In the genomic region with DNA sequence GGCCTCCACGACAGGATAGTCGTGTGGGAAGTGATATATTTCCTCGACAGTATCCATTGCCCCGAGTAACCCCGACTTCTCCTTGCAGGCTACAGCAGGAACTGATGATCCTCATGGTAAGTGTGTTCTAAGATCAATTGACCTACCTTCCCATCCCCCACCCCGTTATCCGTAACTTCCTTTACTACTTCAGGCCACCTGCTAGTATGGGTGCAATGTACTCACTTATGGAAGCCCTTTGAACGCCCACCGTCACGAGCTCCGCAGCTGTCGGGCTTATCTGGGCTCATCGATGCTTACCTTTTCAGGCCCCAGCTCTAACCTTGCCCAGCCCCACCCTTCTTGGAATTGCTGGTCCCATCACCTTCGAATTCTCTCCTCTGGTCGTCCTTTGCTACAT, we compare ENCODE assay signal across 7 mouse cellular contexts. TPM values are rescaled to one million over a fixed set of nuclear protein-coding genes. Genes with fewer than 3 reads are reported as not detected.
DNase-seq lines count a peak whose midpoint lies in the region; ATAC-seq and TF ChIP-seq lines count a peak whose summit lies in the region.

No protein-coding gene starts in this region.

- TF ChIP-seq POLR2A in thymus, adult 2 months (IDR thresholded peaks at IDR 0.05; ENCODE audit: control insufficient read depth, extremely low read depth, insufficient read depth, low read length, poor library complexity) = no peak

- 2% methylated on average over 15 of the region's 15 CpGs for WGBS in thymus, adult 2 months
- WGBS in forebrain, embryonic 11.5 days = 6% methylated on average over 15 of the region's 15 CpGs
- WGBS in liver, embryonic 12.5 days (ENCODE audit: insufficient replicate concordance) = 1% methylated on average over 15 of the region's 15 CpGs

- peaks cover 16% of the 10 kb centered on the region; the same call in 1 of the 2 replicates for H3K36me3 ChIP-seq in thymus, adult 2 months (ENCODE audit: control insufficient read depth, insufficient read depth, low read length)
- H3K36me3 ChIP-seq in forebrain, embryonic 11.5 days (ENCODE audit: control insufficient read depth, insufficient read depth, low read length) = peaks cover 9% of the 10 kb centered on the region
- H3K36me3 ChIP-seq in liver, embryonic 12.5 days = peaks cover 66% of the 10 kb centered on the region

- H3K9ac ChIP-seq in forebrain, embryonic 11.5 days (ENCODE audit: low read length) = peak overlapping the region; percentile 96
- H3K9ac ChIP-seq in liver, embryonic 12.5 days = peak overlapping the region; percentile 97

- H3K9me3 ChIP-seq in forebrain, embryonic 11.5 days (ENCODE audit: control insufficient read depth, low read length) = no peaks in the 10 kb centered on the region
- no peaks in the 10 kb centered on the region for H3K9me3 ChIP-seq in liver, embryonic 12.5 days (replicated peaks)

- H3K4me2 ChIP-seq in forebrain, embryonic 11.5 days (ENCODE audit: low read depth, low read length, severe bottlenecking) = peak overlapping the region; percentile 64
- peak overlapping the region; percentile 85 for H3K4me2 ChIP-seq in liver, embryonic 12.5 days

- H3K27me3 ChIP-seq in thymus, adult 2 months (ENCODE audit: control insufficient read depth, insufficient read depth, low read length) = no peaks in the 10 kb centered on the region
- no peaks in the 10 kb centered on the region for H3K27me3 ChIP-seq in forebrain, embryonic 11.5 days (ENCODE audit: control insufficient read depth, insufficient read depth, low read length)
- H3K27me3 ChIP-seq in liver, embryonic 12.5 days (replicated peaks) = peaks cover 5% of the 10 kb centered on the region; the same call in 1 of the 2 replicates

- no peak for TF ChIP-seq CTCF in thymus, adult 2 months (IDR thresholded peaks at IDR 0.05; ENCODE audit: borderline replicate concordance, control insufficient read depth, extremely low read depth, insufficient read depth, low read length, poor library complexity)

- peaks cover 21% of the 10 kb centered on the region for H3K4me1 ChIP-seq in thymus, adult 2 months (replicated peaks; ENCODE audit: control insufficient read depth, insufficient read depth, low read length)
- peaks cover 15% of the 10 kb centered on the region for H3K4me1 ChIP-seq in forebrain, embryonic 11.5 days (replicated peaks; ENCODE audit: control insufficient read depth, insufficient read depth, low read length)
- peaks cover 59% of the 10 kb centered on the region for H3K4me1 ChIP-seq in liver, embryonic 12.5 days

- H3K4me3 ChIP-seq in thymus, adult 2 months (ENCODE audit: control insufficient read depth, insufficient read depth, low read length) = peak overlapping the region; percentile 71
- H3K4me3 ChIP-seq in forebrain, embryonic 11.5 days (ENCODE audit: low read depth, low read length) = peak overlapping the region; percentile 95
- peak overlapping the region; percentile 98 for H3K4me3 ChIP-seq in liver, embryonic 12.5 days

- no peak overlapping the region for H3K27ac ChIP-seq in thymus, adult 2 months (ENCODE audit: control insufficient read depth, insufficient read depth, low read length)
- H3K27ac ChIP-seq in forebrain, embryonic 11.5 days (ENCODE audit: low read depth, low read length) = no peak overlapping the region
- H3K27ac ChIP-seq in liver, embryonic 12.5 days = peak overlapping the region; percentile 96

- ATAC-seq in forebrain, embryonic 11.5 days (replicated peaks; ENCODE audit: low FRiP score) = no peak
- no peak for ATAC-seq in liver, embryonic 12.5 days

- DNase-seq in thymus, adult 2 months = no peak
- no peak for DNase-seq in thymus, postnatal 25 days
- DNase-seq in forebrain, embryonic 11.5 days (ENCODE audit: low spot score) = peak; percentile 50
- DNase-seq in ovary, postnatal 10 days (ENCODE audit: low spot score) = no peak
- no peak for DNase-seq in testis, postnatal 10 days (ENCODE audit: low spot score)
- no peak for DNase-seq in left cerebral cortex, adult 11 months (ENCODE audit: low spot score)

RNA-seq across cellular contexts. Expression of gene Ube2c, which starts 0.6 kb away (rescaled TPM):
- polyA plus RNA-seq in thymus, adult 2 months (2012; rRNA removed) = 327 and 434 TPM in 2 replicates
- polyA plus RNA-seq in forebrain, embryonic 11.5 days (2014; fragmentation: Nextera tagmentation; extraction: Ambion mirVana) = 677 and 686 TPM in 2 replicates
- polyA plus RNA-seq in liver, embryonic 12.5 days (2016; fragmentation: Nextera tagmentation; extraction: Ambion mirVana) = 669 and 687 TPM in 2 replicates

RNA-seq across cellular contexts. Expression of gene Tnnc2, which starts 9.5 kb away (rescaled TPM):
- polyA plus RNA-seq in thymus, adult 2 months (2012; rRNA removed) = 0.38 TPM in 1 of 2 replicates, not detected in the other
- not detected in 2 replicates for polyA plus RNA-seq in forebrain, embryonic 11.5 days (2014; fragmentation: Nextera tagmentation; extraction: Ambion mirVana)
- polyA plus RNA-seq in liver, embryonic 12.5 days (2016; fragmentation: Nextera tagmentation; extraction: Ambion mirVana) = 0.66 and 1.8 TPM in 2 replicates

RNA-seq across cellular contexts. Expression of gene Snx21, which starts 15.3 kb away (rescaled TPM):
- 9.0 and 11.9 TPM in 2 replicates for polyA plus RNA-seq in thymus, adult 2 months (2012; rRNA removed)
- polyA plus RNA-seq in forebrain, embryonic 11.5 days (2014; fragmentation: Nextera tagmentation; extraction: Ambion mirVana) = 13.1 and 13.2 TPM in 2 replicates
- 5.5 TPM in 2 replicates for polyA plus RNA-seq in liver, embryonic 12.5 days (2016; fragmentation: Nextera tagmentation; extraction: Ambion mirVana)

RNA-seq across cellular contexts. Expression of gene Dnttip1, which starts 24.5 kb away (rescaled TPM):
- polyA plus RNA-seq in thymus, adult 2 months (2012; rRNA removed) = 60.6 and 134 TPM in 2 replicates
- polyA plus RNA-seq in forebrain, embryonic 11.5 days (2014; fragmentation: Nextera tagmentation; extraction: Ambion mirVana) = 80.3 and 80.4 TPM in 2 replicates
- polyA plus RNA-seq in liver, embryonic 12.5 days (2016; fragmentation: Nextera tagmentation; extraction: Ambion mirVana) = 56.9 and 61.0 TPM in 2 replicates

RNA-seq across cellular contexts. Expression of gene Wfdc3, which starts 24.5 kb away (rescaled TPM):
- polyA plus RNA-seq in thymus, adult 2 months (2012; rRNA removed) = 0.23 and 0.41 TPM in 2 replicates
- 0.71 and 0.91 TPM in 2 replicates for polyA plus RNA-seq in forebrain, embryonic 11.5 days (2014; fragmentation: Nextera tagmentation; extraction: Ambion mirVana)
- 0.48 and 0.93 TPM in 2 replicates for polyA plus RNA-seq in liver, embryonic 12.5 days (2016; fragmentation: Nextera tagmentation; extraction: Ambion mirVana)
